Mouse (Mus musculus) adrenal gland, postnatal 36 days (tissue): ENCODE measurements around the gene Pde6h. TPM values are rescaled to one million over a fixed set of nuclear protein-coding genes. Genes with fewer than 3 reads are reported as not detected.

Experiments used
- total RNA-seq, 2 experiments: library from RNA; stranded (reverse); gene quantifications; 2 replicates each; pipeline ENCODE4 v1.2.3; 2021

The Pde6h gene
- total RNA-seq, 2 experiments from 2014 or later, result not detected

Other genes starting within 250 kb of the Pde6h start
- not detected for gene Gucy2c, start 142.1 kb upstream of the Pde6h start, total RNA-seq
- gene Hist4h4, start 119.4 kb upstream of the Pde6h start, total RNA-seq, result 10 to 100 TPM; 11.3 to 12.3 TPM
- 100 to 1,000 TPM; 173 to 208 TPM for gene H2afj, start 115.6 kb upstream of the Pde6h start, total RNA-seq
- gene BC049715, start 96.2 kb upstream of the Pde6h start, total RNA-seq, result 1 to 10 TPM in 1 of 2 experiments, under 1 TPM in 1; 0.43 to 1.2 TPM
- gene Wbp11, start 95.6 kb upstream of the Pde6h start, total RNA-seq, result 10 to 100 TPM; 77.0 to 78.2 TPM
- gene Smco3, start 88.4 kb upstream of the Pde6h start, total RNA-seq, result under 1 TPM in 1 of 2 experiments, not detected in 1; 0.20 TPM
- gene Art4, start 66.1 kb upstream of the Pde6h start, total RNA-seq, result 1 to 10 TPM; 3.6 to 6.0 TPM
- gene Mgp, start 48.0 kb upstream of the Pde6h start, total RNA-seq, result 100 to 1,000 TPM; 136 to 192 TPM
- gene Erp27, start 1.7 kb upstream of the Pde6h start, total RNA-seq, result under 1 TPM in 1 of 2 experiments, not detected in 1; 0.26 TPM
- 10 to 100 TPM; 20.4 to 24.2 TPM for gene Arhgdib, start 18.1 kb downstream of the Pde6h start, total RNA-seq
- 100 to 1,000 TPM; 144 to 165 TPM for gene Rerg, start 246.7 kb downstream of the Pde6h start, total RNA-seq